Mouse (Mus musculus): Measurements from ENCODE around the gene Ttc30b.
A peak's percentile ranks its signal among the peaks of the same experiment; 100 is the strongest.
"Not testable (repeated sequence)": the region's sequence is repeated elsewhere in the genome, so short reads cannot be mapped to it uniquely, and the experiment has no call there.

Gene Ttc30b

GRCm38 (mm10) chr2:75938117-75939063 is at the start of gene Ttc30b:
Ttc30b (minus strand) TSS chr2:75938585.
- DNase-seq (ENCODE audit: inconsistent ontology term): peak; percentile 82

DNA sequence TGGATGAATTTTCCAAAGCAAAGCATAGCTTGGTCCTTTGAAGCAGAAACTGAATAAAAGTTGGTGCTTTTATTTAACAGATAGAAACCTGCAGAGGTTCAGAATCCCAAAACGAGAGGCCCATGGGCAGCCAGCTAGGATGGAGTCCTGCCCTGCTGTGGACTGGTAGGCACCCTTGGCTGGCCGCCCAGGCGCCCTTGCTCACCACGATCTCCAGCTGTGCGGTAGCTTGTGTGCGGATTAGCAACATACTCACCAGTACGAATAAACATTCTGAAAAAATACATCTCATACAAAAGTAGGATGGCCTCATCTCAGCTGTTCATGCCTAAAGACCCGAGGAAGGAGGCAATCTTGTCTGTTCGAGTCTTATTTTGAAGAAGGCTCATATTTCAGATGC is 49.4 kb upstream of the Ttc30b start:
- peak; percentile 17 for DNase-seq (ENCODE audit: inconsistent ontology term)

- peak; percentile 51 for DNase-seq (ENCODE audit: inconsistent ontology term)
These were observed 46.7 kb upstream of the Ttc30b start for GRCm38 (mm10) chr2:75985124-75985523.

- no peak for DNase-seq (ENCODE audit: inconsistent ontology term)
These were observed 45.5 kb upstream of the Ttc30b start for GRCm38 (mm10) chr2:75983847-75984246.

- DNase-seq (ENCODE audit: inconsistent ontology term): no peak
These were observed 44.7 kb upstream of the Ttc30b start for GRCm38 (mm10) chr2:75983091-75983490.

DNA sequence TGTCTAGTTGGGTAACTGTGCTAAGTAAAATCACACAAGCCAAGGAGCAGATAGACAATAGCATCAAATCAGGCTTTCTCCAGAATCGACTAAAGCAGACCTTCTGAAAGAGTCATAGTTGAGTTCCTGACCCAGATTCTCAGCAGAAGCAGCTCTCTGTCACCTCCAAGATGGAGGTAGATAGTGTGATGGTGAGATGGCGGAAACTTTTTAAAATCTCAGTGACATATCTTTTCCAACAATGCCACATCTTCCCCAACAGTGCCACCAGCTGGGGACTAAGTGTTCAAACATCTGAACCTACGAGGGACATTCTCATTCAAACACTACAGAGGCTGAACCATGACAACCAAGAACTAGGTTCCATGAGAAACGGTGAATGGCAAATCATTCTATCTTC is 44.2 kb upstream of the Ttc30b start:
- no peak for DNase-seq (ENCODE audit: inconsistent ontology term)

GRCm38 (mm10) chr2:75981440-75982081 is 43.2 kb upstream of the Ttc30b start, which contains the start of gene Ttc30a1:
Ttc30a1 (minus strand) TSS chr2:75981967.
- peak; percentile 96 for DNase-seq (ENCODE audit: inconsistent ontology term)

GRCm38 (mm10) chr2:75980933-75981439 is 42.6 kb upstream of the Ttc30b start:
- DNase-seq (ENCODE audit: inconsistent ontology term): not testable (repeated sequence)

DNA sequence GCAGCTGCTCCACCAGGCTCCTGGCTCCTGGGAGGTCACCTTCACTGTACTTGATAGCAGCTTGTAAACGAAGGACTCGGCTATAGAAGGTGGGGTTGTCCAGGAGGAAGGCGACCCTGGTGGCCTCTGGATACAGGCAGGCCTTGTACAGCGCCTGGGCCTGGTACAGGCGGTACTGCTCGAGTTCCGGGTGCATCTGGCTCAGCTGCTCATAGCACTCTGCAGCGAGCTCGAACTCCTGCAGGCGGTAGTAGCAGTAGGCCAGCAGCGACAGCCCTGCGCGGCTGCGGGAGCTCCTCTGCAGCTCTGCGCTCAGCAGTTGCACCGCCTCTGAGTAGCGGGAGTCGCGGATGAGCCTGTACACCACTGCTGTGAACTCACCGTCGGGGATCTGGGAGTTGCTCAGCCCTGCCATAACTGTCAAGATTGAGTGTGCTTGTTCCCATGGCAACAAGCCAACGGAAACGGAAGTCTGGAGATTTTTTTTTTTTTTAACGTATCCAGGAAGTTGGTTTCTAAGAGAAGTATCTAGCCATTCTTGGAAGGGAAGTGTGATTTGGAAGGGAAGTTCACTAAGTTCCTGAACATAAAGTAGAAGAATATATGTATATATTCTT is 39.5 kb upstream of the Ttc30b start, which contains the start of gene Ttc30a2:
Gene Ttc30a2, minus strand, starts transcription at position 419 of the 617 bp plus-strand sequence.
- not testable (repeated sequence) for DNase-seq (ENCODE audit: inconsistent ontology term)

DNA sequence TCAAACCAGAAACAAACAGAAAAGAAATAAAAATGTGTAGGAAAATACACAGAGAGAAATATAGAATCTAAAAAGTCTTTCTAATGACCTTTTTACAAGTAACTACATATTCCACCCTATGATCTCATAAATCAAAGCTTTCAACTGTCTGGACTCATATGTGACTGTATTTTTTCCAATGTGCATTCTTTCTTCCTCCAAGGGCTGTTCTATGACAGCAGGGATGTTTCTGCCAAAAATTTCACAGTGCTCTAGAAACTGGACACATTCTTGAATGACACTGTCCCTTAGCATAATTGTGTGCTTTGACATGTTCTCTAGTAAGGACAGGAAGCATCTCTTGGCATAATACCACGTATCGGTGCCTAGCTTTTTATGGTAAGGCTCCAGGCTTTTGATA is 37.7 kb upstream of the Ttc30b start:
- not testable (repeated sequence) for DNase-seq (ENCODE audit: inconsistent ontology term)

- no peak for DNase-seq (ENCODE audit: inconsistent ontology term)
These were observed 35.7 kb upstream of the Ttc30b start for GRCm38 (mm10) chr2:75974131-75974530.

DNA sequence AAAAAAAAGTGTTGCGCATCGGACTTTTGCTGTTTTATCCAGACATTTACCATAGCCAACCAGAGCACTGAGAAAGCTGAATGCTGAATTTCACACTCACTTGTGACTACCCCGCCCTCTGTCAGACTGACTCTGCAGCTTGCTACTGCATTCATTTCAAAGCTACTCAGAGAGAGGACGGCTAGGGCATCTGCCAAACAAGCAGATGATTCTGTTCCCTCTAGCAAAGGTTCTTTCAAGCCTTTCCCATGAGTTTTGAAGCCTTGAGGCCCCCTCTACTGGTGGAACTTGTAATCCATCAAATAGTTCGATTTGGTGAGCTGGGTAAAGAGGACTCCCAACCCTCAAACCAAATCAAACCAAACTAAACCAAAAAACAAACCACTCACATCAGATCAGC is 26.6 kb upstream of the Ttc30b start:
- DNase-seq (ENCODE audit: inconsistent ontology term): peak; percentile 81

GRCm38 (mm10) chr2:75964512-75964911 is 26.1 kb upstream of the Ttc30b start:
- DNase-seq (ENCODE audit: inconsistent ontology term): peak; percentile 68

DNA sequence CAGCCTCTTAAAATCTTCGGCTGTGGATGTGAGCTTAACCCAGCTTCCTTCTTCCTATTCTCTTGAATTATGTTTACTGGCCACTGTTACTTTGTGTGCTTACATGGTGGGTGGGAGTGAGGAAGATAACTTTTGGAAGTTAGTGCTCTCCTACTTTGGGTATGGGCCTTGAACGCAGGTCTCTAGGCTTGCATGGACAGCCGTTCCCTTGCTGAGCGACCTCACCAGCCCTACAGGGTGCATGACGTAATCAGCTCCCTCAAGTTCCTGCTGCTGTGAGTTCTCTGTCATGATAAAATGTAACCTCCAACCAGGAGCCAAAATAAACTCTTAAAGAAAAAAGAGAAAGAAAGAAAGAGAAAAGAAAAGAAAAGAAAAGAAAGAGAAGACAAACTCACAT is 25.7 kb upstream of the Ttc30b start:
- no peak for DNase-seq (ENCODE audit: inconsistent ontology term)

DNA sequence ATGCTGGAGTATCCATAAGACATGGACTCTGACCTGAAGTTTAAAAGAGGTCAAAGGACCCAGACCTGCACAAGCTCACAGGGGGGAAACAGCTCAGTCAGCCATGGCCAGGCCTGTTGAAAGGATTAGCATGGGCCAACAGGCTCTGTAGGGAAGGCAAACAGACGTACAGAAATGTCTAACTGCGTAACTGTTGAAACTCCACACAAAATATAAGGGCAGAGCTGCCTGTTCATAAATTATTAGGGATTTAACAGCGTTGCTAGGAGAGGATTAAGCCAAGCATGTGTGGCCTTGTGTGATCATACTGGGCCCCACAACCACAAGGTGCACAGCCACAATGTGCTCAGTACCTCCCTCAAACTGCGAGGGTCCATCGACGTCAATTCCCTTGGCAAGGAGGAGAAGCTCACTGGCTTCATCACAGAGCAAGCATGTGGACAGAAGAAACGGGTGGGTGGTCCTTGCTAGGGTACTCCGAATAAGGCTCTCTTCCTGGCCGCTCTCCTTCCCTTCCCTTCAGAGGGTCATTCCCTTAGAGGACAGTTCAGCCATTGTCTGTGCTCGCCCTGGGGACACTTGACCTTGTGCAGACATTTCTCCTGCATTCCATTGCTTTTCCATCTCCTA is 24.9 kb upstream of the Ttc30b start:
- no peak for DNase-seq (ENCODE audit: inconsistent ontology term)

- DNase-seq (ENCODE audit: inconsistent ontology term): peak; percentile 25
These were observed 22.3 kb upstream of the Ttc30b start for GRCm38 (mm10) chr2:75960366-75961330.

- no peak for DNase-seq (ENCODE audit: inconsistent ontology term)
These were observed 21.5 kb upstream of the Ttc30b start for GRCm38 (mm10) chr2:75959850-75960365.

GRCm38 (mm10) chr2:75959183-75959849 is 20.9 kb upstream of the Ttc30b start:
- DNase-seq (ENCODE audit: inconsistent ontology term): no peak

GRCm38 (mm10) chr2:75955709-75956108 is 17.3 kb upstream of the Ttc30b start:
- DNase-seq (ENCODE audit: inconsistent ontology term): no peak

DNA sequence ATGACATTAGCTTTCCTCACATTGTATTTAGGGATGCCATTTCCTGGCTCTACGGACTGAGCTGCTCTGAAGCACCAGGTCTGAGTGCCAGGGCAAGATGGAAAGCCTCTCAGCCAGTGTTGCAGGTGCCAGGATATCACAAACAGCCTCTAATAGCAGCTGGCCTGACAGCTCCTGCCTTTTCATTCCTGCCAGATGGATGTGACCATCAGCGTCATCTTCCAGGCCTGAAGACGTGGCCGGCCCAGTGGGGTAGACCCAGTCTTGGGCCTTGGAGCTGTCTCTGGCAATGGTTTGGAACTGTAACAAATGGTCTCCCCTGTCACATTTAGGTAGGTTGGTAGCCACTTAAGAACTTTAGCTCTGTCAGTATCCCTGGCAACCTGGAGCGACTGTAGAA is 14.9 kb upstream of the Ttc30b start:
- DNase-seq (ENCODE audit: inconsistent ontology term): no peak

Measured in Muller cell, postnatal 12 days (primary cell).